Mouse (Mus musculus) gastrocnemius, postnatal 14 days (tissue): ENCODE data around the gene Dek. TPM values are rescaled to one million over a fixed set of nuclear protein-coding genes. Genes with fewer than 3 reads are reported as not detected.

Experiments
- DNase-seq: peaks from one replicate; pipeline ENCODE4 v3.0.0; 2021; ENCODE audit warnings: mixed read lengths
- intact Hi-C: fragments of 180-260 bp; cut with DNase I; formaldehyde crosslinking; loops from one replicate; pipeline ENCODE4 v1.15.1; 2025; ENCODE audit warnings: low total_unique reads
- total RNA-seq, 2 experiments: library from RNA; stranded (reverse); gene quantifications; 2 replicates each; pipeline ENCODE4 v1.2.3; 2021

Dek gene
- total RNA-seq, 2 experiments from 2014 or later: 30.6 to 36.7 TPM

DNA sequence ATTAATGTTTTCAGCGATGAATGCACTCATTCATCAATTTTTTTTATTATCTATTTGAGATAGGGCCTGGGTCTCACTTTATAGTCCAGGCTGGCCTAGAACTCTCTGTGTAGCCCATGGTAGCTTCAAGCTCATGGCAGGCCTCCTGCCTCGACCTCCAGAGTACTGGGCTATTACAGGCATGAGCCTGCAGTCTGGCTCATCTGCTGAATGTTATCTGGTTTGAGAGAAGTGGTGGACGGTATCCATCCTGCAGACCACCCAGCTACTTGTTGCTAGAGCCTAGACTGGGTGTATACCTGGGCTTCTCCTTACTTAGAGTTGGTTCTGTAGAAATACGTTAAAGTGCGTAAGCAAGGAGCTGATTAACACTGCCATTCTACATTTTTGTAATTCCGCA, 39.0 kb downstream of the Dek start:
- intact Hi-C loops: no loop called here
- DNase-seq: no peak

DNA sequence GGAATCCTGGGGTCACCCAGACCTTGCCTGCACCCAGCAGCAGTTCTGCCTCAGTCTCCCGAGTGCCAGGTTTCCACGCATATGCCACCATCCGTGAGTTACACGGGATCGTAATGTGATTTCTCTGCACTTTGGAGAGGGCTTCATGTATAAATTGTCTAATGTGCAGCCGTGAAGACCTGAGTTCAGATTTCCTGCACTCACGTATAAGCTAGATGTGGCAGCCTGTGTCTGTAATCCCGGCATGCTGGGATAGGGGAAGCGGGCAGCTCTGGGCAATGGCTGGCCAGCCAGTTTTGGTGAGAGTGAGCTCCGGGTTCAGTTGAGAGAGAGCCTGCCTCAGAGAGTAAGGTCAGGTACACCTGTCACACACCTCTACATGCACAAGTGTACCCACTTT, 39.5 kb downstream of the Dek start:
- DNase-seq: no peak
- intact Hi-C loops: no loop called here

DNA sequence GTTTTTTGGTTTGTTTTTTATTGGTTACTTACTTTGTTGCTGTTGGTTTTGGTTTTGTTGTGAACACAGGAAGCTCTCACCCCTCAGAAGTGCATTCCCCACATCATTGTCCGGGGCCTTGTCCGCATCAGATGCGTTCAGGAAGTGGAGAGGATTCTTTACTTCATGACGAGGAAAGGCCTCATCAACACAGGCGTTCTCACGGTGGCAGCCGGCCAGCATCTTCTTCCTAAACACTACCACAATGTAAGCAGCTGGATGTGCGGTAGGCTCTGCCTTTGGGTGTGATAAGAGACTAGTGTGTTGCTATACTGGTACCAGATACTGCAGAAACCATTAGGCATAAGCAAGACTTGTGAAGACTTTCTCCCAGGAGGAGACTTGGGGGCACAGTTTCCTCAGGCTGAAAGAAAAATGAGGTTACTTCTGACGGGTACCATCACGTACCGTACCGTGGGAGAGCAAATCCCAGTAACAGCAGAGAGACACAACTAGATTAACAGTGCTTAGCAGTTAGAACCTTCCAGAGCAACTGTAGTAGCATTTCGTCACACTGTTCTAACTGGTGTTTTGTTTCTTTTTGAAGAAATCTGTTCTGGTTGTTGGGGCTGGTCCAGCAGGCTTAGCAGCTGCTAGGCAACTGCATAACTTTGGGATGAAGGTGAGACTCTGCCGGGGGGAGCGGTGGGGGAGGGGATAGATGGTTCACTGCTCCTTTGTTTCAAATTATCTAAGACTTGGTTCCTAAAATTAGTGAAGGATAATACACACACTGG, 41.8 kb downstream of the Dek start:
- intact Hi-C loops: no loop called here
- no peak for DNase-seq

DNA sequence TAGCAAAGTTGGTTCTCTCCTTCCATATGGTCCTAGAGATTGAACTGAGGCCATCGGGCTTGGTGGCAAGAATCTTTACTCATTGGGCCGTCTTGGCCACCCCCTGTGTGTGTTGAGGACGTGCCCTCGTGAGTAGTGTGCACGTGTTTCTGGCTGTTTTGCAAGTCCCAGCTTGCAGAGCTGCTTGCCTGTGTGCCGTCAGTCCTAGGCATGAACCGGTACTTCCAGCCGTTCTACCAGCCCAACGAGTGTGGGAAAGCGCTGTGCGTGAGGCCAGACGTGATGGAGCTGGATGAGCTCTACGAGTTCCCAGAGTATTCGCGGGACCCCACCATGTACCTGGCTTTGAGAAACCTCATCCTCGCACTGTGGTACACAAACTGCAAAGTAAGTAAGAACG, 43.2 kb downstream of the Dek start:
- intact Hi-C loops: no loop called here

DNA sequence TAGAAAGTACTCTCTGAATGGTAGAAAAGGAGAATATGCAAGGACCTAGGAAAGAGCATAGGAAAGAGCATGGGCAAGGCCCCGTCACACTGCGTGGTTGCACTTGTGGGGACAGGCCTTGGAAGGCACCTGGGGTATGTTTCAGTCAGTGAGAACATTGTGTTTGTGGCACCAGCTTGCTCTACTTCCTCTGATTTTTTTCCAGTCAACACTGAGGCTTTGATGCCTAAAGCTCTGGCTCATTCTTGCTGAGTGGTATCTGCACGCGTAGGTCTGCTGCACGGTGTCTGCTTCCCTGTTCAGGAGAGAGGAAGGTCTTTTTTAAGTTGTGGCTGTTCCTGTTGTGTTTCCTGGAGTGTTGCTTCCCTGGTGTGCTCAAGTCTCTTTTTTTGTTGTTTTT, 49.2 kb downstream of the Dek start:
- DNase-seq: no peak
- intact Hi-C loops: no loop called here

More for the DNA sequence above, 43.2 kb downstream of the Dek start:
- no peak for DNase-seq

DNA sequence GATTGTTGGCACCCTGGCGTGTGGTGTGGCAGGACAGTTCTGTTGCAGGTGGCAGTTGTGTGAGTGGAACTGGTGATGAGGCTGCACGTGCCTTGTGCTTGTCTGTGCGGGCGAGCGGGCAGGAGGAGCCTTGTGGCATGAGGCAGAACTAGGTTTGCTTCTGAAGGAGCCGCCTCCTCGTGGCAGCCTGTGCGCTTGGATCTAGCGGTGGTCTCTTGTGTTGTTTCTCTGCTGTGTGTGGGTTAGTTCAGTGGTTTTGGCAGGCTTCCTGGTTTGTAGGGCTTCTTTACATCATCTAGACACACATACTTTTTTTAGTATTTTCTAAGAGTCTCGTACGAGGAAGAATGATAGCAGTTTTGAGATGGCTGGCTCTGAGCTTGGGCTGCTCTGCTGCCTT, 49.9 kb downstream of the Dek start:
- DNase-seq: no peak
- intact Hi-C loops: no loop called here

DNA sequence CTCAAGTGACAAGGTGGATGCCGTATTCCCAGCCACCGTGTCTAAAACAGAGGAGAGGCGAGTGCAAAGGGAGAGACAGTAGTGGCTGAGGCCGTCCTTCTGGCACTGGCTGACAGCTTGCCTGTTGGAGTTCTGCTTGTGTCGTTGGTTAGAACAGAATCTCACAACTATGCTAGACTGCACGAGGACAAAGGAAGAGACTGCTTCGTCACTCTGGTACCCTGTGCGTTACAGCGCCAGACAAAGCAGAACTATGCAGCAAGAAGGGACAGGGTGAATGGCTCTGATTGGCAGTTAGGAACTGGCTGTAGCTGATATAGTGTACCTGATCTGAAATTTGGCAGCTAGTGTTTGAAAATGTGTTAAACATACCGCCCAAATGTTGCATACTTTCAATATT, 52.0 kb downstream of the Dek start:
- intact Hi-C loops: no loop called here
- DNase-seq: no peak

DNA sequence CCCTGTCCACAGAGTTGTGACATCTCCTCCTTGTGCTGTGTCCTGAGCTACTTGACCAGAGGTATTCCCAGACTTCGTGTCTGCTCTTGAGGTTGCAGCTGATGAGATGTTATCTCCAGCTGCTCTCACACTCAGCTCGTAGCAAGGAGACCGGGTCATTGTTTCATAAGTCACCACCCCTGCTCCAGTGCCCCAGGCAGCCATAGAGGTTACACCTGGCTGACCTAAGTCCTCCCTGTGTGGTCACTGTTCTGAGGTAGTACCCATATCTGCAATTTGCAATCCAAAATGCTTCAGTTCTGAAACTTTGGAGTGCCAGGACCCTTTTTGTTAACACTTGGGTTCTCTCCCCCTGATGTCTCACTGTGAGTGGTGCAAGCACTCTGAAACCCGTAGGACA, 56.0 kb downstream of the Dek start:
- intact Hi-C loops: no loop called here
- DNase-seq: no peak

DNA sequence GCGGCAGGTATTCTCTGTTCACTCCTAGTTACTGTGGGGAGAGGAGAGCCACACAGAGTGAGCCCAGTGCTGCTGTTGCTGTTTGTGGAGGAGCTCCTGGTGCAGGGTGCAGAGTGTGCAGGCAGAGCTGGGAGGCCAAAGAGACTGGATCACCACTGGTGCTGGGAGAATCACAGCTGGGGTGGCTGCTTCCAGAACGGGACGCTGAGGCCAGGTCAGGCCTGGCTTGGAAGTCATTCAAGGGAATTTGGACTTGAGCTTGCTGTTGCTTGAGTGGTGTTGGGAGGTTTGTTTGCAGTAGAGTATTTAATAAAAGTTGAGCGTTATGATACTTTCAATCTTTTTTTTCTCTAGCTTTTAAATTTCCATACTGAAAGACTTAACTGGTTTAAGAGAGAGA, 58.0 kb downstream of the Dek start:
- intact Hi-C loops: no loop called here
- peak; percentile 43 for DNase-seq

DNA sequence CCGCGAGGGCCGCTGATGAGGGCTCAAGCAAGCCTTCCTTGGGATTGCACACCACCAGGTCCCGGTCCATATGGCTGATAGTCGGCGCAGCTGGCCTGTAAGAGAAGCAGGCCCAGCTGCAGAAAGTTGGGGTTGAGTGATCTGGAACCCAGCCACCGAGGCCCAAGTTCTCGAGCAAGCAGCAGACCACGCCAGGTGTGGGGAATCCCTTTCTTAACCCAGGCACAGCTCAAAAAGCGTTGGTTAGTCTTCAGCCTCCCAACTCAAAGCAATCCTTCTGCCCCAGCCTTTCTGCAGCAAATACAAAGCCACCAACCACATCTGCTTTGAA, 61.4 kb downstream of the Dek start, which contains the start of gene Tpmt:
Gene Tpmt (minus strand): TSS at position 121 of the 331 bp plus-strand sequence.
- intact Hi-C loops: no loop called here
- peak; percentile 24 for DNase-seq

DNA sequence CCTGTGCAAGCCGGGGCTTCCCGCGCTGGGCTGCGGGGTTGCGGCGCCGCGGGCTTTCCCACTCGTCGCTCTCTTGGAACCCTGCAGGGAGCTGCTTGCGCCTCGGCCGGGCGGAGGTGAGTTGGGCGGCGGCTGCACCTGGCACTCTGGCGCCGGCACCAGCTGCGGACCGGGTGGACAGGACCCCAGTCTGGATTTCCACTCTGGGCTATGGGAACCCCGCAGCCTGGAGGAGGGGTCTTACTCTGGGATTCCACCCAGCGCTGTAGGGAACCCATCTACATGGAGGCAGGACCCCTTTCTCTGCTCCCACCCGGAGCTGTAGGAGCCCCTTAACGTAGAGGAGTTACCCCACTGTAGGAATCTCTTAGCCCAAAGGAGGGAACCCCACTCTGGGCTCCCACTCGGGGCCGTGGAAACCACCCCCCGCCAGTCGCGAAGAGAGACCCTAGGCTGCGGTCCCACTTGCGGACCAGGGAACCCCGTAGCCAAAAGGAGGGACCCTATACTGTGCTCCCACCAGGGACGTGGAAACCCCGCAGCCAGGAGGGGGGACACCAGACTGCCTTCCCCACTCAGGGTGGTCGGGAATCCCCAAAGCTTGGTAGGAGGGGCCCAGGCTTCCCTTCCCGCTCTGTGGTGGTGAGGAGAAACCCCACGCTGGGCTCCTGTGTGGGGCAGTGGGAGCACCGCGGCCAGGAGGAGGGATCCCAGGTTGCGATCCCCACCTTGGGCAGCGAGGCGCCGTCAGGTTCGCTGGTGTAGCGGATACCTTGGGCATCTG, 62.0 kb downstream of the Dek start:
- intact Hi-C loops: no loop called here
- DNase-seq: peak; percentile 10

DNA sequence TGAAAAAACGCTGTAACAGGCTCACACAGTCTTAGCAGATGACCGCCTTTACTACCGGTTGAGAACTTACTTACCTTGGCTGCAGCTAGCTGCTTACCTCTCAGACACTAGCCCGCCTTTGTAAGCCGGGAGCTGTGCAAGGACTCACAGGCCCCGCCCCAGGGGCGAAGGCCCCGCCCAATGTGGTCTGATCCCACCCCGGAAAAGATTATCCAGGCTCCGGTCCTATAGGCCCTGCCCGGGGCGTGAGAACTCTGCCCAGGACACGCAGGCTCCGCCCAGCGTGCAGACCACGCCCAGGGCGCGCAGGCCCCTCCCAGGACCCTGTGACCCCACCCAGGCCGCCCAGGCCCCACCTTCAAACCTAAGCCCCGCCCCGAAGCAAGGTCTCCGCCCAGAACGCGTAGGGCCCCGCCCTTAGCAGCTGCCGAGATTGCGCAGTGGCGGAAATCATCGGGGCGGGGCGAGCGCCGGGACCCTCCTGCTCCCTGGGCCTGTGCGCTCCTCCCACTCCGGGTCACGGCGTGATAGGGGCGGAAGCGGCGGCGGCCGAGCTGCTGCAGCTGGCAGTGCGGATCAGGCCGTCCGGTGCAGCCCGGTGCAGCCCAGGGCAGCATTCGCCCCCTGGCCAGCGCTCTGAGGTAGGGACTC, 62.8 kb downstream of the Dek start, which contains the start of gene Kdm1b:
Gene Kdm1b (plus strand): TSS at position 470 of the 651 bp plus-strand sequence.
- intact Hi-C loops: no loop called here
- peak; percentile 99 for DNase-seq

DNA sequence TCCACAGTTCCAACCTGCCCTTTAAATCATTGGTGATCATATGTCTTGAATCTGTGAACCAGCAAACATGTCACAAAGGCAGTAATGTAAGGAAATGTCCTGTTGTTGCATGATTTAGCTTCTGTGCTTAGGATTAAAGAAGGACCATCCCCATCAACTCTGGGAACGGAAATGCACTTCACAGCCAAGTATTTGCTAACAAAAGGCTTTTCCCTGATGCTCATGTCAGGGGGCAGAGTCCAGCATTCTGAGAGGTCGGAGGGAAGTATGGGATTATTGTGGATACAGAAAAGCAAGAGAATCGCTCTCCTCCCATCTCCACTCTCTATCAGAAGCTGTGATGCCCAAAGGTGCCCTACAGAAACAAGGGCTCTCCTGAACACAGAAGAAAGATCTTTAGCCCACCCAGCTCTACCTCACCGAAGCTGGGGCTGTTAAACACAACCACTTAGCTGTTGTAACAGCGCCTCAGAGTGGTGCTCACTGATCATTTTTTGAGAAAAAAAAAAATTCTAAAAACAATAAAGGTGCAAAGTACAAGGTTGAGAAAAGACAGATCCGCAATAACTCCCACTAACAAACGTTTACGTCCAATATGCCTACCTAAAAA, 63.9 kb downstream of the Dek start:
- intact Hi-C loops: no loop called here
- DNase-seq: no peak

DNA sequence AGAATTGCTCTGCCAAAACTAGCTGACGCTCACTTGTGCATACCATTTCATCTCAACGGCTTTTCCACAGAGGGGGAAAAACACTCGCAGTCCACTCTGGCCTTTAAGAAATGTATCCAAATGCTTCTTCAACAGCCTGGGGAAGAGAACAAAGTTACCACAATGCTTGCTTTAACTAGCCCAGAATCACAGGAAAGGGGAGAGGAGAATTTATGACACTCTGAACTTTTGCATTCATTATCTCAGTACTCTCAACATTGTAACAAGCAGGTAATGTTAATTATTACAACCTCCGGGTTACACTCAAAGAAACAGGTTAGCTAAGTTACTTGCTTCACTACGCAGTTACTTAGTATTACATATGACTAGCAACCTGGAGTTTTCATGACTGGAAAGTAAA, 65.9 kb downstream of the Dek start:
- DNase-seq: no peak
- intact Hi-C loops: no loop called here

DNA sequence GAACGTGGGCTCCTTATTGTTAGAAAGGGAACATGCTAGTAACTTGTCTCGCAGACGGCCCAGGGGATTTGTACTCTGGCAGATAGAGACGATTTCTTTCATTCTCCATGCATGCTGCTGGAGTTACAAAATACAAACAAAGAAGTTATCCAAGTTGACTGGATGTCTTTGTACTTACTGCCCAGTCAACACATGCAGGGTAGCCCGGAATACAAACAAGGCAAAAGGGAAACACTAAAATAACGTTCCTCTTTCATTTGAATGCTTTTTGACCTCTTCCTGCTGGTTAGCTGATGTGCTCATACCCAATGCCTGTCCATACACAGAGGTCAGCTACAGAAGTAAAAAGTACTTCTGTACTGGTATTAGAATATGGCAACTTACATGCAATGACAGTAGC, 68.1 kb downstream of the Dek start:
- intact Hi-C loops: no loop called here
- DNase-seq: no peak

Other genes starting within 250 kb of the Dek start
- gene Kif13a, start 176.3 kb downstream of the Dek start, total RNA-seq: 10 to 100 TPM; 56.0 to 56.5 TPM
- gene Nhlrc1, start 91.4 kb downstream of the Dek start, total RNA-seq: 1 to 10 TPM; 2.8 to 3.8 TPM
- 1 to 10 TPM; 5.8 to 6.3 TPM for gene Kdm1b, start 62.7 kb downstream of the Dek start, total RNA-seq
- gene Tpmt, start 61.5 kb downstream of the Dek start, total RNA-seq: 1 to 10 TPM; 4.6 to 6.5 TPM
- gene Rnf144b, start 16.5 kb upstream of the Dek start, total RNA-seq: 10 to 100 TPM in 1 of 2 experiments, 1 to 10 TPM in 1; 9.5 to 14.4 TPM